8 mouse cellular contexts compared by ENCODE assay signal in genomic region chr17:23725999-23726757, GRCm38 (mm10). TPM values are rescaled to one million over a fixed set of nuclear protein-coding genes. Genes with fewer than 3 reads are reported as not detected.
DNase-seq lines count a peak whose midpoint lies in the region; ATAC-seq and TF ChIP-seq lines count a peak whose summit lies in the region.

Gene Pkmyt1, plus strand, starts transcription at chr17:23726336.

- peaks cover 7% of the 10 kb centered on the region for H3K36me3 ChIP-seq in G1E (replicated peaks)
- no peaks in the 10 kb centered on the region for H3K36me3 ChIP-seq in forebrain, postnatal 0 days (ENCODE audit: insufficient read depth)
- no peaks in the 10 kb centered on the region for H3K36me3 ChIP-seq in lung, embryonic 15.5 days

- peak within 1 kb of the TSS; percentile 95 for H3K4me2 ChIP-seq in forebrain, postnatal 0 days (ENCODE audit: low read depth)
- H3K4me2 ChIP-seq in lung, embryonic 15.5 days, result peak within 1 kb of the TSS; percentile 71

- ATAC-seq in G1E (ENCODE audit: extremely low read depth, insufficient number of reproducible peaks, low FRiP score, poor library complexity, severe bottlenecking), result peak; percentile 80
- ATAC-seq in forebrain, postnatal 0 days, result peak; percentile 98
- peak; percentile 94 for ATAC-seq in lung, embryonic 15.5 days (ENCODE audit: borderline replicate concordance, extremely low read depth, low FRiP score, low TSS enrichment)

- TF ChIP-seq CTCF in G1E (IDR thresholded peaks at IDR 0.05; ENCODE audit: low read depth, low read length), result no peak
- TF ChIP-seq CTCF in forebrain, postnatal 0 days (IDR thresholded peaks at IDR 0.05; ENCODE audit: low read depth), result no peak; the same call in 1 of the 2 replicates

- peak within 1 kb of the TSS; percentile 50; the same call in 1 of the 2 replicates for H3K27ac ChIP-seq in forebrain, postnatal 0 days (ENCODE audit: low read depth, low read length)
- H3K27ac ChIP-seq in lung, embryonic 15.5 days, result peak within 1 kb of the TSS; percentile 98

- H3K9ac ChIP-seq in forebrain, postnatal 0 days, result peak within 1 kb of the TSS; percentile 64
- H3K9ac ChIP-seq in lung, embryonic 15.5 days, result peak within 1 kb of the TSS; percentile 89

- H3K27me3 ChIP-seq in G1E (ENCODE audit: insufficient read depth, low read length), result peaks cover 16% of the 10 kb centered on the region
- H3K27me3 ChIP-seq in forebrain, postnatal 0 days (ENCODE audit: insufficient read depth, low read length), result no peaks in the 10 kb centered on the region
- no peaks in the 10 kb centered on the region for H3K27me3 ChIP-seq in lung, embryonic 15.5 days

- H3K4me3 ChIP-seq in G1E (ENCODE audit: low read depth, low read length), result peak within 1 kb of the TSS; percentile 83
- H3K4me3 ChIP-seq in forebrain, postnatal 0 days (ENCODE audit: low read depth, low read length), result peak within 1 kb of the TSS; percentile 80
- peak within 1 kb of the TSS; percentile 97 for H3K4me3 ChIP-seq in lung, embryonic 15.5 days

- H3K4me1 ChIP-seq in G1E (ENCODE audit: insufficient read depth, low read depth, low read length), result peaks cover 29% of the 10 kb centered on the region
- H3K4me1 ChIP-seq in forebrain, postnatal 0 days (ENCODE audit: insufficient read depth), result no peaks in the 10 kb centered on the region
- peaks cover 19% of the 10 kb centered on the region for H3K4me1 ChIP-seq in lung, embryonic 15.5 days

- DNase-seq in G1E (ENCODE audit: low spot score), result peak; percentile 96
- peak; percentile 95 to 97 for DNase-seq in cerebellum, adult 18-20 months
- DNase-seq in forebrain, postnatal 0 days, result peak; percentile 97
- DNase-seq in heart, postnatal 4 days, result peak; percentile 97
- peak; percentile 89 to 91 for DNase-seq in layer of hippocampus, adult 8-10 months (ENCODE audit: low spot score in 2 of 2)
- peak; percentile 89 for DNase-seq in ovary, adult 18-20 months (ENCODE audit: low spot score)
- DNase-seq in thymus, postnatal 0 days (ENCODE audit: low spot score), result peak; percentile 96

- no peaks in the 10 kb centered on the region for H3K9me3 ChIP-seq in G1E (replicated peaks)
- no peaks in the 10 kb centered on the region for H3K9me3 ChIP-seq in forebrain, postnatal 0 days (ENCODE audit: low read length)
- no peaks in the 10 kb centered on the region for H3K9me3 ChIP-seq in lung, embryonic 15.5 days

- WGBS in forebrain, postnatal 0 days, result 2% methylated on average over 67 of the region's 73 CpGs
- WGBS in lung, embryonic 15.5 days, result under 1% methylated on average over 72 of the region's 73 CpGs

RNA-seq across cellular contexts. Expression of gene Pkmyt1, which starts in this region (rescaled TPM):
- total RNA-seq in G1E (2014; fragmentation: Nextera tagmentation) (33.5 and 41.1 TPM in 2 replicates), G1E (2017) (10.8 and 12.9 TPM in 2 replicates)
- 125 and 147 TPM in 2 replicates for polyA plus RNA-seq in G1E (2012)
- 9.1 and 16.3 TPM in 2 replicates for total RNA-seq in forebrain, postnatal 0 days (2014; rRNA removed)
- polyA plus RNA-seq in forebrain, postnatal 0 days (2015; fragmentation: Nextera tagmentation; extraction: Ambion mirVana), result 14.1 and 14.5 TPM in 2 replicates
- total RNA-seq in heart, postnatal 4 days (2021), result 10 to 100 TPM; 16.6 to 16.7 TPM
- 1 to 10 TPM; 4.3 to 5.2 (median 4.7) TPM for total RNA-seq in layer of hippocampus, adult 8-10 months (2022)
- 61.7 and 68.6 TPM in 2 replicates for polyA plus RNA-seq in lung, embryonic 15.5 days (2015; fragmentation: Nextera tagmentation; extraction: Ambion mirVana)
- 35.9 and 40.1 TPM in 2 replicates for polyA plus RNA-seq in thymus, postnatal 0 days (2015; fragmentation: Nextera tagmentation; extraction: Ambion mirVana)

Comparison
In these comparisons a context has a peak if more than half of its experiments do, and no peak if none do; other contexts are left out.
1. Peak in every context shown above with its lines: DNase-seq, ATAC-seq, H3K4me3 ChIP-seq and H3K27ac ChIP-seq.